Mouse (Mus musculus) midbrain, embryonic 11.5 days (tissue): ENCODE measurements around the gene Mrpl55. TPM values are rescaled to one million over a fixed set of nuclear protein-coding genes. Genes with fewer than 3 reads are reported as not detected.
"Not testable (repeated sequence)": the region's sequence is repeated elsewhere in the genome, so short reads cannot be mapped to it uniquely, and the experiment has no call there.

Experiments used
- ATAC-seq: fragments of 200-750 bp; cut with Nextera tagmentation; 2 replicates; pipeline ENCODE4 v1.8.0; 2017; ENCODE audit warnings: moderate TSS enrichment, moderate library complexity; ENCODE audit not compliant: low FRiP score
- DNase-seq: peaks from one replicate; pipeline ENCODE4 v3.0.0; 2015; ENCODE audit warnings: low spot score; ENCODE audit errors: missing footprints
- H3K27ac ChIP-seq: fragments of 300-500 bp; sonication (generic); 2 replicates; pipeline ENCODE4 v1.5.1; 2014; ENCODE audit warnings: low read depth, low read length
- H3K27me3 ChIP-seq: fragments of 300-500 bp; sonication (generic); 2 replicates; pipeline ENCODE4 v1.6.1; 2014; ENCODE audit warnings: mild to moderate bottlenecking, low read length, moderate library complexity, mixed read lengths; ENCODE audit not compliant: control insufficient read depth, insufficient read depth
- H3K36me3 ChIP-seq: fragments of 300-500 bp; sonication (generic); 2 replicates; pipeline ENCODE4 v1.6.1; 2014; ENCODE audit warnings: mild to moderate bottlenecking, low read length, moderate library complexity, mixed read lengths; ENCODE audit not compliant: control insufficient read depth, insufficient read depth
- H3K4me1 ChIP-seq: fragments of 300-500 bp; sonication (generic); 2 replicates; pipeline ENCODE4 v1.6.1; 2014; ENCODE audit warnings: low read length; ENCODE audit not compliant: control insufficient read depth, insufficient read depth
- H3K4me2 ChIP-seq: fragments of 300-500 bp; sonication (generic); 2 replicates; pipeline ENCODE4 v1.6.1; 2014; ENCODE audit warnings: mild to moderate bottlenecking, moderate library complexity
- H3K4me3 ChIP-seq: fragments of 300-500 bp; sonication (generic); 2 replicates; pipeline ENCODE4 v1.5.1; 2014; ENCODE audit warnings: low read depth, low read length
- H3K9ac ChIP-seq: fragments of 300-500 bp; sonication (generic); 2 replicates; pipeline ENCODE4 v1.6.1; 2014; ENCODE audit warnings: low read length
- H3K9me3 ChIP-seq: fragments of 300-500 bp; sonication (generic); 2 replicates; pipeline ENCODE4 v1.6.1; 2016; ENCODE audit warnings: low read length; ENCODE audit not compliant: control insufficient read depth
- WGBS: fragments of 180-500 bp; shearing (Covaris S2); extraction: QIAGEN DNeasy Blood & Tissue Kit; methylation state at CpG from one replicate; pipeline ENCODE4 v1.1.7; 2014; 5-methylcytosine and 5-hydroxymethylcytosine counted together
- polyA plus RNA-seq: library from polyadenylated mRNA; unstranded; fragments of >200 nt; fragmentation: Nextera tagmentation; extraction: Ambion mirVana; gene quantifications from 2 replicates; pipeline ENCODE4 v1.2.1, GENCODE M21; 2014

The Mrpl55 gene
- polyA plus RNA-seq, 1 experiment from 2014 or later: 93.3 TPM

- WGBS: 81% methylated on average over 5 of the region's 5 CpGs
- 0 out of 2 replicates have a peak overlapping the region, but pooled peaks have one; percentile 93 for H3K4me3 ChIP-seq
- H3K36me3 ChIP-seq: peaks cover 14% of the 10 kb centered on the region
- peak; percentile 81 for DNase-seq
- H3K9ac ChIP-seq: no peak overlapping the region
- H3K9me3 ChIP-seq: no peaks in the 10 kb centered on the region
- no peak for ATAC-seq
- no peaks in the 10 kb centered on the region for H3K27me3 ChIP-seq
- peak overlapping the region; percentile 86 for H3K4me2 ChIP-seq
- no peak overlapping the region for H3K27ac ChIP-seq
- peaks cover 19% of the 10 kb centered on the region for H3K4me1 ChIP-seq
These were observed 7.3 kb downstream of the Mrpl55 start for GRCm38 (mm10) chr11:59209580-59209979.

- ATAC-seq (no peak), DNase-seq (peak; percentile 85)
- Histone ChIP-seq H3K4me1 (peaks cover 19% of the 10 kb centered on the region), H3K9ac (no peak overlapping the region), H3K4me3 (no peak overlapping the region), H3K36me3 (peaks cover 14% of the 10 kb centered on the region), H3K9me3 (no peaks in the 10 kb centered on the region), H3K27me3 (no peaks in the 10 kb centered on the region), H3K27ac (no peak overlapping the region), H3K4me2 (no peak overlapping the region)
- WGBS: 91% methylated on average over 4 of the region's 4 CpGs
These were observed 7.7 kb downstream of the Mrpl55 start for GRCm38 (mm10) chr11:59210020-59210419.

DNA sequence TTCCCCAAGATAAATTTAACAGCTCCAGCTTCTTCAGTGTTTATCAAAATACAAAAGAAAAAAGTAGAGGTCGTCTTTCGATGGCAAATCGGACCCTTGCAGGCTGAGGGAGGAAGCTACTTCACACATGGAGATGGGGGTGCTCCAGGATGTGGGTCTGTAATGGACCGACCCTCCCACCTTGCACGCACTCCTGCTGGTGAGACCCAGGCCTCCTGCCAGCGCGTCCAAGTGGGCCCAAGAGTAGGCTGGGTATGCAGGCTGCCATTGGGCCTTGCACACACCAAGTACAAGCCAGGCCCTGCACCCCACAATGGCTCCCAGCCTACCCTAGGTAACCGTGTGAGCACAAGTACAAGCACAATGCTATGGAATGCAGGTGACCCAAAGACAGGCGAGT lies 9.3 kb downstream of the Mrpl55 start:
- 92% methylated on average over 9 of the region's 9 CpGs for WGBS
- DNase-seq, ATAC-seq, H3K4me2 ChIP-seq, H3K9me3 ChIP-seq, H3K4me3 ChIP-seq, H3K27ac ChIP-seq, H3K9ac ChIP-seq, H3K27me3 ChIP-seq: not testable (repeated sequence)
- Histone ChIP-seq H3K4me1 (peaks cover 19% of the 10 kb centered on the region), H3K36me3 (peaks cover 12% of the 10 kb centered on the region)

- not testable (repeated sequence) for H3K27me3 ChIP-seq, H3K4me2 ChIP-seq, H3K27ac ChIP-seq, H3K9ac ChIP-seq, H3K9me3 ChIP-seq, H3K4me3 ChIP-seq, ATAC-seq, DNase-seq
- H3K4me1 ChIP-seq: peaks cover 19% of the 10 kb centered on the region
- peaks cover 12% of the 10 kb centered on the region for H3K36me3 ChIP-seq
- WGBS: 88% methylated on average over 12 of the region's 12 CpGs
These were observed 10.0 kb downstream of the Mrpl55 start for GRCm38 (mm10) chr11:59212320-59212719.

GRCm38 (mm10) chr11:59212892-59213494 lies 10.7 kb downstream of the Mrpl55 start:
- Histone ChIP-seq H3K4me3 (no peak overlapping the region), H3K4me1 (peaks cover 14% of the 10 kb centered on the region), H3K36me3 (peaks cover 12% of the 10 kb centered on the region), H3K9ac (no peak overlapping the region), H3K27ac (no peak overlapping the region), H3K9me3 (no peaks in the 10 kb centered on the region), H3K27me3 (no peaks in the 10 kb centered on the region), H3K4me2 (no peak overlapping the region)
- no peak for DNase-seq
- WGBS: 92% methylated on average over 12 of the region's 12 CpGs
- no peak for ATAC-seq

DNA sequence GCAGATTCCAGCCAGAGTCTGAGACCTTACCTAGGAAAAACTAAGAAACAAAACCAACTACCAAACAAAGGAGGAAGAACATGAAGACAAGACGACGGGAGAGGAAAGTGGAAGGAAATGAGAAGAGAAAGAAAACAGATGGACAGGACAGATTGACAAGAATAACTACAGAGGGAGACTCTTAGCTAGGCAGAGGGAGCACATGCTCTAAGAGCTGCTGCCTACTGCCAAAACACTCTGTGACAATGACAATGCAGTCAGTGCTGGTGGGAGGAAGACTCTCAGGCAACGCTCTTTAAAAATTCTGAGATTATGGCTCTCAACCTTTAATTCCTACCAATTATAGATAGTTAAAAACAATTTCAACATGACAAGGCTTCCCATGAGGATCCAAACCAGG lies 14.7 kb downstream of the Mrpl55 start:
- no peaks in the 10 kb centered on the region for H3K9me3 ChIP-seq
- DNase-seq (no peak), ATAC-seq (no peak)
- no peak overlapping the region for H3K27ac ChIP-seq
- no peak overlapping the region for H3K9ac ChIP-seq
- H3K4me3 ChIP-seq: no peak overlapping the region
- no peak overlapping the region for H3K4me2 ChIP-seq
- 91% methylated on average over 3 of the region's 3 CpGs for WGBS
- no peaks in the 10 kb centered on the region for H3K4me1 ChIP-seq
- 0 out of 2 replicates have a peak, but pooled peaks cover 2% of the 10 kb centered on the region for H3K36me3 ChIP-seq
- no peaks in the 10 kb centered on the region for H3K27me3 ChIP-seq

GRCm38 (mm10) chr11:59218389-59218998 lies 16.2 kb downstream of the Mrpl55 start:
- no peak overlapping the region for H3K4me2 ChIP-seq
- ATAC-seq: no peak
- no peaks in the 10 kb centered on the region for H3K4me1 ChIP-seq
- 87% methylated on average over 4 of the region's 4 CpGs for WGBS
- no peaks in the 10 kb centered on the region for H3K27me3 ChIP-seq
- no peak overlapping the region for H3K9ac ChIP-seq
- 0 out of 2 replicates have a peak, but pooled peaks cover 2% of the 10 kb centered on the region for H3K36me3 ChIP-seq
- H3K27ac ChIP-seq: no peak overlapping the region
- H3K9me3 ChIP-seq: no peaks in the 10 kb centered on the region
- H3K4me3 ChIP-seq: no peak overlapping the region
- DNase-seq: no peak

DNA sequence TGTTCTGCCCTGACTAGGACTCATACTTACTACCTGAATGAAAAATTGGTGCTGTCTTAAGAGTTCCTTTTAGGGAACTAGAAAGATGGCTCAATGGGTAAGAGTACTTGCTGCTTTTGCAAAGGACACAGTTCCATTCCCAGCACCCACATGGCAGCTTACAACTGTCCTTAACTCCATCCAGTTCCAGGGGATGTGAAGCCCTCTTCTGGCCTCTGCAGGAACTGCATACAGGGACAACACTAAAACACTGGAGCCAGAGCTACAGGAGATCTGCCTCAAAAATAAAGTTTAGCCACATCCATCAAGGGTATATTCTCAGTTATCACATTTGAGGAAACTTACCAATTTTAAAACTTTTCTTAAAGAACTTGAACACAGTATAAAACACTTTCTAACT lies 16.8 kb downstream of the Mrpl55 start:
- no peak for ATAC-seq
- Histone ChIP-seq H3K27ac (no peak overlapping the region), H3K4me1 (no peaks in the 10 kb centered on the region), H3K27me3 (no peaks in the 10 kb centered on the region), H3K9ac (no peak overlapping the region), H3K4me2 (no peak overlapping the region), H3K9me3 (no peaks in the 10 kb centered on the region), H3K4me3 (no peak overlapping the region), H3K36me3 (0 out of 2 replicates have a peak, but pooled peaks cover 2% of the 10 kb centered on the region)
- no peak for DNase-seq

DNA sequence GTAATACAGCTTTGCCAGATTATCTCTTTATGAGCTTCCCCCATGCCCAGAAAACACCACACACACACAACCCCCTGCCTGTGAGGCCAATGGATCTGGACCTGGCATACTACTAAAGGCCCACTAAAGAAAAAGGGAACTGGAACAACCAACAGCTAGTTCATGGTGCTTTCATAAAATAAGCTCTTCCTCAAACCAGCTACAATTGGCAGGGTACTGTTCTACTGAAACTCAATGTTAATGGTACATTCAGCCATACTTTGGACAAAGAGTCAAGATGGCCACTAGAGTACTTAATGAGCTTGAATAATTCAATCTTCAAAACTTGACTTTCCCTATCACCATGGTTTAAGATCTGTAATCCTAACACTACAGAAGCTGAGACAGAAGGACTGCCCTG lies 19.3 kb downstream of the Mrpl55 start:
- DNase-seq: no peak
- Histone ChIP-seq H3K4me1 (peaks cover 18% of the 10 kb centered on the region), H3K4me3 (no peak overlapping the region), H3K36me3 (0 out of 2 replicates have a peak, but pooled peaks cover 2% of the 10 kb centered on the region), H3K4me2 (no peak overlapping the region), H3K27ac (no peak overlapping the region), H3K9ac (no peak overlapping the region), H3K9me3 (no peaks in the 10 kb centered on the region), H3K27me3 (no peaks in the 10 kb centered on the region)
- ATAC-seq: no peak
